Mouse (Mus musculus) E14TG2a.4 (cell line): ENCODE measurements at regions not wholly inside any gene's neighbourhood (a gene's known extent, or its start where the extent isn't known, plus 50 kb on each side); places are given as distances from the start of the nearest gene placed in this dataset.
"Not testable (repeated sequence)": the region's sequence is repeated elsewhere in the genome, so short reads cannot be mapped to it uniquely, and the experiment has no call there.

Experiments
- H3K27me3 ChIP-seq: 2 replicates; pipeline ENCODE4 v1.6.1; 2014; ENCODE audit warnings: low read length, control low read depth; ENCODE audit not compliant: insufficient read depth
- H3K36me3 ChIP-seq: 2 replicates; pipeline ENCODE4 v1.6.1; 2014; ENCODE audit warnings: low read length, control low read depth; ENCODE audit not compliant: insufficient read depth
- H3K4me1 ChIP-seq: replicated peaks from 2 replicates; pipeline ENCODE4 v1.6.1; 2014; ENCODE audit warnings: low read depth, low read length, control low read depth
- H3K4me3 ChIP-seq: replicated peaks from 2 replicates; pipeline ENCODE4 v1.5.1; 2014; ENCODE audit warnings: mild to moderate bottlenecking, low read length
- H3K9me3 ChIP-seq: 2 replicates; pipeline ENCODE4 v1.6.1; 2014; ENCODE audit warnings: low read length, control low read depth
- CTCF ChIP-seq: conservative IDR thresholded peaks from 2 replicates; pipeline ENCODE4 v1.5.1; 2014; ENCODE audit warnings: low read length
- NANOG ChIP-seq: IDR thresholded peaks from 2 replicates; pipeline ENCODE4 v1.6.1; 2014; ENCODE audit warnings: borderline replicate concordance, low read length, mixed read lengths
- POU5F1 ChIP-seq: IDR thresholded peaks from 2 replicates; pipeline ENCODE4 v1.6.1; 2014; ENCODE audit warnings: low read length, borderline replicate concordance

GRCm38 (mm10) chr1:7671566-7671965 lies 2863.9 kb downstream of the Gm37988 start:
- peaks cover 3% of the 10 kb centered on the region; the same call in 1 of the 2 replicates for H3K4me1 ChIP-seq
- TF ChIP-seq NANOG = peak; percentile 95
- TF ChIP-seq POU5F1 = no peak
- H3K36me3 ChIP-seq = no peaks in the 10 kb centered on the region
- no peaks in the 10 kb centered on the region for H3K27me3 ChIP-seq
- H3K9me3 ChIP-seq = peaks cover 19% of the 10 kb centered on the region
- no peak overlapping the region for H3K4me3 ChIP-seq

- H3K4me1 ChIP-seq = not testable (repeated sequence)
Observed at GRCm38 (mm10) chr1:7709206-7709605, 2901.5 kb downstream of the Gm37988 start.

GRCm38 (mm10) chr1:7732725-7733124 lies 2925.0 kb downstream of the Gm37988 start:
- H3K4me3 ChIP-seq = no peak overlapping the region

More at GRCm38 (mm10) chr1:7709206-7709605, 2901.5 kb downstream of the Gm37988 start:
- H3K27me3 ChIP-seq, H3K36me3 ChIP-seq, H3K4me3 ChIP-seq: not testable (repeated sequence)
- H3K9me3 ChIP-seq = peaks cover 15% of the 10 kb centered on the region

GRCm38 (mm10) chr1:7737331-7737730 lies 2929.6 kb downstream of the Gm37988 start:
- no peaks in the 10 kb centered on the region for H3K36me3 ChIP-seq
- no peak overlapping the region for H3K4me3 ChIP-seq
- TF ChIP-seq POU5F1 = no peak
- TF ChIP-seq CTCF = no peak
- no peak for TF ChIP-seq NANOG
- H3K9me3 ChIP-seq = peaks cover 30% of the 10 kb centered on the region
- H3K27me3 ChIP-seq = no peaks in the 10 kb centered on the region
- peaks cover 3% of the 10 kb centered on the region; the same call in 1 of the 2 replicates for H3K4me1 ChIP-seq

More at GRCm38 (mm10) chr1:7732725-7733124, 2925.0 kb downstream of the Gm37988 start:
- Histone ChIP-seq H3K27me3 (no peaks in the 10 kb centered on the region), H3K4me1 (peaks cover 6% of the 10 kb centered on the region; the same call in 1 of the 2 replicates), H3K36me3 (no peaks in the 10 kb centered on the region), H3K9me3 (peaks cover 13% of the 10 kb centered on the region; the same call in 1 of the 2 replicates)
- peak; percentile 97 for TF ChIP-seq NANOG
- TF ChIP-seq POU5F1 = 0 out of 2 replicates have a peak, but pooled peaks have one; percentile 6
- TF ChIP-seq CTCF = no peak

GRCm38 (mm10) chr1:7745887-7746286 lies 2938.2 kb downstream of the Gm37988 start:
- Histone ChIP-seq H3K4me3 (no peak overlapping the region), H3K36me3 (no peaks in the 10 kb centered on the region), H3K9me3 (peaks cover 29% of the 10 kb centered on the region; the same call in 1 of the 2 replicates), H3K4me1 (no peaks in the 10 kb centered on the region), H3K27me3 (no peaks in the 10 kb centered on the region)
- no peak for TF ChIP-seq POU5F1
- TF ChIP-seq NANOG = no peak
- TF ChIP-seq CTCF = no peak

- TF ChIP-seq CTCF (no peak), NANOG (no peak), POU5F1 (no peak)
- H3K4me1 ChIP-seq = peaks cover 12% of the 10 kb centered on the region
- no peak overlapping the region for H3K4me3 ChIP-seq
- H3K36me3 ChIP-seq = no peaks in the 10 kb centered on the region
- H3K27me3 ChIP-seq = no peaks in the 10 kb centered on the region
- H3K9me3 ChIP-seq = no peaks in the 10 kb centered on the region
Observed at GRCm38 (mm10) chr1:7776720-7777119, 2969.0 kb downstream of the Gm37988 start.

- Histone ChIP-seq H3K36me3 (no peaks in the 10 kb centered on the region), H3K4me1 (peaks cover 12% of the 10 kb centered on the region), H3K4me3 (no peak overlapping the region), H3K9me3 (no peaks in the 10 kb centered on the region), H3K27me3 (no peaks in the 10 kb centered on the region)
- TF ChIP-seq NANOG (no peak), POU5F1 (no peak), CTCF (no peak)
Observed at GRCm38 (mm10) chr1:7777191-7778044, 2969.7 kb downstream of the Gm37988 start.

GRCm38 (mm10) chr1:7778045-7778565 lies 2970.4 kb downstream of the Gm37988 start:
- not testable (repeated sequence) for H3K4me3 ChIP-seq, H3K9me3 ChIP-seq, H3K27me3 ChIP-seq, H3K36me3 ChIP-seq
- H3K4me1 ChIP-seq = peaks cover 12% of the 10 kb centered on the region
